Mouse (Mus musculus) adrenal gland, postnatal 25 days (tissue): ENCODE results near the gene 9030624G23Rik. TPM values are rescaled to one million over a fixed set of nuclear protein-coding genes. Genes with fewer than 3 reads are reported as not detected.
A peak's percentile ranks its signal among the peaks of the same experiment; 100 is the strongest.
"Not testable (repeated sequence)": the region's sequence is repeated elsewhere in the genome, so short reads cannot be mapped to it uniquely, and the experiment has no call there.

Source experiments
- DNase-seq: peaks from one replicate; pipeline ENCODE4 v3.0.0; 2021; ENCODE audit warnings: mixed read lengths
- long read RNA-seq: library from polyadenylated mRNA; stranded (forward); transcript quantifications from one replicate; pipeline ENCODE4 v2.0.0, GENCODE M21; 2021
- total RNA-seq: library from RNA; stranded (reverse); gene quantifications from 2 replicates; pipeline ENCODE4 v1.2.3, GENCODE M21; 2021

Gene 9030624G23Rik
- total RNA-seq, result 1.5 and 2.0 TPM in 2 replicates
- long read RNA-seq, partial matches to known transcripts, result 0 of 1 reads
- long read RNA-seq, other reads (novel, unspliced or antisense), result 1 of 1 reads

- DNase-seq, result peak; percentile 74
These were observed at the start of gene 9030624G23Rik for GRCm38 (mm10) chr12:24097108-24097520. Gene 9030624G23Rik (minus strand): TSS chr12:24097246.

GRCm38 (mm10) chr12:24083096-24083495 lies 13.9 kb downstream of the 9030624G23Rik start:
- DNase-seq, result not testable (repeated sequence)
